Mouse (Mus musculus) ovary, postnatal 14 days (tissue): ENCODE measurements around the gene Gm21988.

Experiments used
- DNase-seq: peaks from one replicate; pipeline ENCODE4 v3.0.0; 2022; ENCODE audit warnings: low spot score

Gm21988 gene

GRCm38 (mm10) chr11:70236717-70237116 lies 2.9 kb downstream of the Gm21988 start:
- DNase-seq: no peak

GRCm38 (mm10) chr11:70235254-70235900 lies 4.3 kb downstream of the Gm21988 start:
- no peak for DNase-seq

- no peak for DNase-seq
Measured at GRCm38 (mm10) chr11:70234497-70234896, 5.1 kb downstream of the Gm21988 start.

GRCm38 (mm10) chr11:70234037-70234436 lies 5.6 kb downstream of the Gm21988 start:
- no peak for DNase-seq

GRCm38 (mm10) chr11:70233016-70233415 lies 6.6 kb downstream of the Gm21988 start:
- no peak for DNase-seq

GRCm38 (mm10) chr11:70232546-70232945 lies 7.1 kb downstream of the Gm21988 start:
- no peak for DNase-seq

- peak; percentile 86 for DNase-seq
Measured at GRCm38 (mm10) chr11:70230239-70230727, 9.3 kb downstream of the Gm21988 start.

GRCm38 (mm10) chr11:70229260-70230010 lies 10.2 kb downstream of the Gm21988 start, which contains the start of gene Bcl6b:
Bcl6b (minus strand) TSS chr11:70229798.
- no peak for DNase-seq

GRCm38 (mm10) chr11:70228828-70229227 lies 10.8 kb downstream of the Gm21988 start:
- no peak for DNase-seq

GRCm38 (mm10) chr11:70227661-70228245 lies 11.9 kb downstream of the Gm21988 start:
- no peak for DNase-seq

- DNase-seq: no peak
Measured at GRCm38 (mm10) chr11:70227126-70227525, 12.5 kb downstream of the Gm21988 start.

GRCm38 (mm10) chr11:70226602-70226890 lies 13.1 kb downstream of the Gm21988 start:
- no peak for DNase-seq

GRCm38 (mm10) chr11:70225798-70226601 lies 13.6 kb downstream of the Gm21988 start:
- DNase-seq: no peak

- DNase-seq: no peak
Measured at GRCm38 (mm10) chr11:70223724-70224123, 15.9 kb downstream of the Gm21988 start.

- no peak for DNase-seq
Measured at GRCm38 (mm10) chr11:70221603-70222500, 17.8 kb downstream of the Gm21988 start.

- peak; percentile 73 for DNase-seq
Measured at GRCm38 (mm10) chr11:70220731-70221602, 18.7 kb downstream of the Gm21988 start, which contains the start of gene Slc16a13. Slc16a13 (minus strand) TSS chr11:70221064.

GRCm38 (mm10) chr11:70220323-70220722 lies 19.3 kb downstream of the Gm21988 start:
- DNase-seq: no peak

GRCm38 (mm10) chr11:70219873-70220272 lies 19.8 kb downstream of the Gm21988 start:
- DNase-seq: no peak

GRCm38 (mm10) chr11:70218741-70219470 lies 20.7 kb downstream of the Gm21988 start:
- DNase-seq: no peak
